Mouse (Mus musculus) embryo, embryonic 11 days (tissue): Measurements from ENCODE around the gene Gtf3c6.

Source experiments
- DNase-seq: peaks from one replicate; pipeline ENCODE4 v3.0.0-alpha.2; 2015

The Gtf3c6 gene

DNA sequence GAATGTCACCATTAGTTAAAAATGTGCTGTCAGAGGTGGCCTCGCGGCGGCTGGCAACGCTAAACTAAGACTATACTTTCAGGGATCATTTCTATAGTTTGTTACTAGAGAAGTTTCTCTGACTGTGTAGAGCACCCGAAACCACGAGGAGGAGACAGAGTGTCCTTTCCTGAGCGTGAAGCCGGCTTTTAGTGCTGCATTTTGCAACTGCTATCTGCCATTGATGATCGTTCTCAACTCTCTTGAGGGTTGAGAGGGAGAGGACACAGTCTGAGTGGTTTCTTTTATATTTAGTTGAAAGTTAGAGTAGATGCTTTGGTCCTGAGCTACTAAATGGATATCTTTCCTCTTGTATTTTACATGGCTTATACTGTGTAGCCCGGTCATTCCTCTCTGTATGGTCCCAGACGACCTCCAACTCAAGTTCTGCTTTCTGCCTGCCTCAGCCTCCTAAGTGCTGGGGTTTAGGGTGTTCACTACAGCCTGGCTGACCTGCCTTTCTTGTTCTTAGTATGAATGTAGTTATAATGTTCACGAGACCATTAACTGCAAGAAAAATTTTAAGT, 576 bp upstream of the Gtf3c6 start:
- peak; percentile 94 for DNase-seq

DNA sequence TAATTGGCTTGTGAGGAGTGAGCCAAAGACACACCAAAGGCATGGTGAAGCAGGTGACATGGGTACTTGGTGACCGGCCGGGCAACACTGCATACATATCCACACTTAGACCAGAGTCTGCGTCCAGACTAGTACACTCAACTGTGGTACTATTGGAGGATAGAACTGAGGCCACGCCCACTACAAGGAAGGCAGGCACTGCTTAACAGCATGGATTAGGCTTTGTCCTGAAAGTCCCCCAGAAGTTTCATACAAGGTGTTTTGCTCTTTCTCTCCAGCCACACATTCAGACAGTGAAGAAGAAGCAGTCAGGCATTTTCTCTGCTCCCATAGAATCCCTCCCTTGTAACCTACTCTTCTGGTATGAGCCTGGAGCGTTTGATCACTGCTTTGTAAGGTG, 1.2 kb downstream of the Gtf3c6 start:
- DNase-seq: peak; percentile 87

DNA sequence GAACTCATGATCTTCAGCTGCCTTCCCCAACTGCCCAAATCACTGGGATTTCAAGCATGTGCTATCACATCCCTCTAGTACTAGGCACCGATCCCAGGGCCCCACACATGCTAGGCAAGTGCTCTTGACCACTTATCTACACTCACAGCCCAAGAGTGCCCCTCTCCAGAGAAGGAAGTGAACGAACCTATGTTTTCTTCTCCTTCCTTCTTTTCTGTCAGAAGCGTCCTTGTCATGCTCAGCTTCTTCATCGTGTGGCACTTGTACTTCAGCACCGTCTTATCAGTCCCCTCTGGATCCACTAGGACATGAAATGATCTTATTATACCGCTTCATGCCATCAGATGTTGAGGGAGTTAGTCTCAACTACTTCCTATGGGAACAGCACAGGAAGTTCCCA, 6.9 kb downstream of the Gtf3c6 start:
- DNase-seq: no peak

DNA sequence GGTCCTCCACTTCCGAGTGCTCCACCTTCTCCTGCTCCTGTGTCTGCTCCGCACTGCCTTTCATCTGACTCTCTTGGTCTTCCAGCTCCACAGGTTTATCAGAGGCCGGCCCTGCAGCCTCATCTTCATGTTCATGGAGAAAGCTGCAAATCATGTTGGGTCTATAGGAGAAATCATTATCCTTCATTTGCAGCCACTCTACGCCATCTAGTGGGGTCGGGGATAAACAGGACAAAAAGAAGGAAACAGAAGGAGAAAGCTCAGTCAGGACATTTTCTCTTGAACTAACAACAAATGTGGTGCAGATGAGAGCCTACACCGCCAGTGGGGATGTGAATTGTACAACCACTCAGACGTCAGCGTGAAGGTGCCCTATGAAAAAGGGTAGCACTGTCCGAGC, 8.3 kb downstream of the Gtf3c6 start:
- DNase-seq: peak; percentile 10

DNA sequence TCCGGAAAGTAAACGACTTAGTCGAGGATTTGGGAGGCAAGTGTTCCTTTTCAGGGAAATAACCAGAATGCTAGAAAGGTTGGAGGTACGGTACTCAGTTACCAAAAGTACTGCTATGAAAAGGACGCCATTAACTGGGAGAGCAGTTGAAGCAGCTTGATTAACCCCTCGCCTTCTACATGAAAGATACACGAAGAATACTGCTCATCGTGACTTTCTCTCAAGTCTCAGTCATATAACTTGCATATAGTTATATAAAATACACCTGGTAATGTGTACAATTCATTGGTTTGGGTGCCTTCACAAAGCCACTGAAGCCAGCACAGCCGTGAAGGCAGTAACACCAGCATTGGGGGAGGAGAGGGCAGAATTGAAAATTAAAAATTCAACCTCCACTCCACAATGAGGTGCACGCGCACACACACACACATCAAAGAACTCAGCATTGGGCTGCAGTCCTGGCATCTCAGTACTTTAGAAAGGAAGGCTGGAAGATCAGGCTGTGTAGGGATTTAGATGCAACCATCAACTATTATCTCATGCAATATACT, 10.7 kb downstream of the Gtf3c6 start:
- DNase-seq: no peak

DNA sequence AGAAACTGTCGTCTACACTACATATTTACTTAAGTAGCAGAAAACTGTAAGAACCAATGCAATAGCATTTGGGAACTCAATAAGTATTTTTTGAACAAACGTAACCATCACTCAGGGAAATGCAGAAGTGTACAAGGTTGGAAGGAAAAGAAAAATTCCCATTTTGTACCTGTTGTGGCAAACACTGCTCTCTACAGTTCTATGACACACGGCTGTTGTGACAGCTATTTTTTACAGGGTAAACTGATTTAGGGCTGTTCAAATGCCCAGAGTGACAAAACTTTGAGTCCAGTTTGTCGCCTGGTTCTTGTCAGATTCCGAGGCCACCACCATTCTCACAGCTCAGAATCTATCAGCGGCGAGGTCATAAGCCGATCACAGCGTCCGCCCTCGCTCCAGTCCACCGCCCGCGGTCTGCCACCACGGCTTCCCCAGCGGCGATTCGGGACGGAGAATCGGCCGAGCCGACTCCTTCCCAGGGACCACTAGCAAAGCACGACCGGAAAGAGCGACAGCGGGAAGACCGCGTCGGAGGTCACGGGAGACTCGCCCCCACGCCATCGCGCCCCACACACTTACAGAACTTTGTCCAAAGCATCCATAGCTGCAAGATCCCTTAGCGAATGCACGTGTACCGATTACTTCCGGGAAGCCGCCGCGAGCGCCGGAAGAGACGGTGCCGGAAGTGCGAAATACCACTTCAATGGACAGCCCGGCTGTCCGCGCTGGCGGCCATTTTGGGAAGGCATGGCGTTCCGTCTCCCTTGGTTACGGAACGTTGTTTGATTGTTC, 11.3 kb downstream of the Gtf3c6 start, which contains the start of gene Rpf2:
Rpf2 (minus strand) TSS at position 663 of the 792 bp plus-strand sequence.
- DNase-seq: peak; percentile 95

DNA sequence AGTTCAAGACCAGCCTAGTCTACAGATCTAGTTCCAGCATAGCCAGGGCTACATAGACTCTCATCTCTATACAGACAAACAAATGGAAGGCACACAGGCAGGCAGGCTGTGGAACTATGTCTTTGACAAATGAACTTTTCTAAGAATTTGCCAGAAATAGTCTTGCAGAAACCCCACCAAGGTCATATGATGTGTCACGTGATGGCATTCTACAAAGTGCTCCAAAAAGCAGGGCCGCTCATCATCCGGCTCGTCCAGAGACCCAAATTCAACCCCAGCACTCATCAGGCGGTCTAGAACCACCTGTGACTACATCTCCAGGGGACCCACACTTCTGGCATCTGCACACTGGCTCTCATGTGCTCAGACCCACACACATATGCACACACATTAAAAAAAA, 20.1 kb downstream of the Gtf3c6 start:
- no peak for DNase-seq

DNA sequence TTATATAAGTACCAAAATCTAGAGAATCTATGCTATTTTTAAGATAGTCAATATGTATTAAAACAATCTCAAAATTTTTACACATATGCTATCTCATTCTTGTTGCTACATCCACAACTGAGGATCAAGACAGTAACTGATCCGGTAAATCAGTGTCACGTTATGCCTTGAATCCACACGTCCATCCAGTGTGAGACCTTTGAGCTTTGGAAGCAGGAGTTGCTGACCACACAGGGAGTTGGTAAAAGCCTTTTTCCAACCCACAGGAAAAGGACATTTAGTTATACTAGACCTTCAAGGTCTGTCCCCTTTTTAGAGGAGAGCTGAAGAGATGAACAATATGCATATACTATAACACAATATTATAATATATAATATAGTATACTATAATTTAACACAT, 24.7 kb downstream of the Gtf3c6 start:
- DNase-seq: no peak

DNA sequence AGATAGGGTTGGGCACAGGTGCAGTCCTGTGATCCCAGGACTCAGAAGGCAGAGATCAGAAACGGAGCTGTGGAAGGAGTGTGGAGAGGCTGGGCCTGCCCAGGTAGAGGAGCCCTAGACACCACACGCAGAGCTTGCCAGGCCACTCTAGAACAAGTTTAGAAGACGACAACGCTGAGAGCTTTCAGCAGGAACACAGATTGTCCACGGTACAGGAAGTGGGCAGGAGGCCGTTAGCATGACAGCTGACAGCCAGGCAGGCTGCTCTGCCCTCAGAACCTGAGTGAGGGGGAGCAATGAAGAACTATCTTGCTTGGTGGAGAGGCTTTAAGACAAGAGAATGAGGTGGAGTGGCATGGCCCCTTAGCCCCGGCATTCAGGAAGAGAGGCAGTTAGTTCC, 25.5 kb downstream of the Gtf3c6 start:
- no peak for DNase-seq

DNA sequence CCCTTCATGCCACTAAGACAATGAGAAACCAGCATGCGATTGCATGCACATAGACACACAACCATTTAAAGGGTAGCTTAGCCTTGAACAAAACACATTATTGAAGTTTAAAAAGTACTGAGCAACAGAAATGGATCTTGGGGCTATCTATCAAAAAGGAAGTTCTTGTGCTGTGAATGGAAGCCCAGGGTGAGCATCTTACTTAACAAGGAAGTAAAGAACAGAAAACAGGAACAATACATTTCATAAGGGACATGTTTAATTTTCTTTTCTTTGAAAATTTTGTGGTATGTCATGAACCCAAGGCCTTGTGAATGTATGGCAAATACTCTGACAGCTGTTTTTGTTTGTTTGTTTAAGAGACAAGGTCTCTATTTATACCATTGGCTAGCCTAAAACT, 28.2 kb downstream of the Gtf3c6 start:
- no peak for DNase-seq

DNA sequence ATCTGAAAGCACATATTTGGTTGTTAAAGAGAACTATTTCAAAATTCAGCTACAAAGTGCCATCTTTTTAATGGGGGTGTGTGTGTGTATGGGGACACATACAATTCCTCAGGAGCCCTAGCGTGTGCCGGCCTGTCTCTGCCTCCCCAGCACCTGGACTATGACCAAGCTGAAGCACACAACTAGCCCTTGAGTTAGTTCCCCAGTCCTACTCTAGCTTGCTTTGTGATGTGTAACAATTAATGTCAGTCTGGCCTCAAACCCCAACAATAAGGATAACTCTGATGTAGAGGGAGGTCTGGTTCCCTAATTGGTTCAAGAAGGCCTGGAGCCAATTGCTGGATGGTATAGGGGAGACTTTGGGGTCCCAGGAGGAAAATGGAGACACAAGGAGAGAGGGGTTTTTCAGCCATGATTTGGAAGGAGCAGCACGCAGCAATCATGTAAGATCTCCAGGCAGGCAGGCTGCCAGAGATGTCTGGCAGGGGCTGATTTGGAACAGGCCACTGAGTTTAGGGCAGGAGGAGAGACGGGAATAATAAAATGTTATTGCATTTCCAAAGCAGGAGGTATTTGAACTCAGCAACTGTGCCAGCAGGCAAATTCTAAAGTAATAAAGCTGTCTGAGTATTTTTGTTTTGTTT, 30.1 kb downstream of the Gtf3c6 start:
- DNase-seq: no peak

DNA sequence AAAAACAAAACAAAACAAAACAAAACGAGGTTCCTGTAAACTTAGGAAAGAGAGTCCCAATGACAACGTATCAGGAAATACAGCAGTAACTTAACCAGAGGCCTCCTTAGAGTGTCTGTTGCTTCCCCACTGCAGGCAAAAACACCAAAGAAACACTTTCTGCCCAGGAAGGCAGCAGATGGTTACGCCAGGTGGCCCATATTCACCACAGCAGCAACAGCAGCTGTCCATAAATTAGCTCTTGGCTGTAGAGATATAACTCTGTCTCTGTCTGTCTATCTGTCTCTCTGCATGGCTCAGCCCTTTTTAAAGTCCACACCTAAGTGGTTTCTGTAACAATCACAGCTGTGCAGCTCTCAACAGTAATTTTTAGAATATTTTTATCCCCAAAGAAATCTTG, 39.0 kb downstream of the Gtf3c6 start:
- DNase-seq: no peak

DNA sequence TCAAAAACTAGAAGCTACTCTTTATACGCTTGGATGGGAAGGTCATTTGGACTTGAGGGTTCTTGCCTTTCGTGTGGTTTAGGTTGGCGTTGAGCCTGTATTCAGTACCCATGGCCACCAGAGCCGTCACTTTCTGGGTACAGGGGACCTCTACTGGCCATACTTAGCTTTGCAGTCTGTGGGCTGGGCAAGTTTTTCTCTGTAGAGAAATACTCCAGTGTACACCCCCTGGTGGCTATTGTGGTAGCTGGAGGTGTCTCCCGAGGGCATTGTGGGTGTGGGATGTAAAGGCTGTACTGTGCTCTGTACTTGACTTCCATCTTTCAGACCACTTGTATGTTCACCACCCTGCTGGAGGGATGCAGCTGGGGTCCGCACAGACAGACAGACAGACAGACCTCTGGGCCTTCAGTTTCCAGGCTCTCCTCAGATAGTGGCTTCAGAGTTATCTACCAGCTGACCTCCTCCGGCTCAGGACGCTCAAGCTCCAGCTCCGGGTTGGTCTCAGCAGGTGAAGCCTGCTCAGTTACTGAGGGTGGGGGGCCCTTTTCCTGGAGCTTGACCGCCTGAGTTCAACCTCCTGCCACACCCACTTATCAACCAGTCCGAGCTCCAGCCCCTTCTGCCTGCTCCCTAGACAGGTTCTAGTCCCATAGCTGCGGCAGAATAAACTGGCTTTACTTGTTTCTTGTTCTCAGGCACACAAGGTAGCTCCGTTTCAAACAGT, 45.3 kb downstream of the Gtf3c6 start:
- peak; percentile 93 for DNase-seq
